Mouse (Mus musculus): Measurements from ENCODE around the gene Adgrb3.

- TF ChIP-seq CTCF (IDR thresholded peaks at IDR 0.05; ENCODE audit: low read depth, low read length) (no peak), POLR2A (IDR thresholded peaks at IDR 0.05; ENCODE audit: borderline replicate concordance, low read depth, low read length) (no peak)
Measured at GRCm38 (mm10) chr1:25057656-25058055, 771.9 kb downstream of the Adgrb3 start.
